Mouse (Mus musculus) kidney, embryonic 16.5 days (tissue): Measurements from ENCODE around the gene Gtf3c5. TPM values are rescaled to one million over a fixed set of nuclear protein-coding genes. Genes with fewer than 3 reads are reported as not detected.

ENCODE experiments used
- ATAC-seq: fragments of 200-750 bp; cut with Nextera tagmentation; 2 replicates; pipeline ENCODE4 v1.8.0; 2017; ENCODE audit warnings: moderate TSS enrichment; ENCODE audit not compliant: low FRiP score, low TSS enrichment
- H3K27ac ChIP-seq: fragments of 300-500 bp; sonication (generic); 2 replicates; pipeline ENCODE4 v1.5.1; 2014; ENCODE audit warnings: low read length
- H3K27me3 ChIP-seq: fragments of 300-500 bp; sonication (generic); 2 replicates; pipeline ENCODE4 v1.6.1; 2014; ENCODE audit warnings: low read length, control low read depth, mixed read lengths; ENCODE audit not compliant: insufficient read depth
- H3K36me3 ChIP-seq: fragments of 300-500 bp; sonication (generic); 2 replicates; pipeline ENCODE4 v1.6.1; 2014; ENCODE audit warnings: low read length, control low read depth, mixed read lengths; ENCODE audit not compliant: insufficient read depth
- H3K4me1 ChIP-seq: fragments of 300-500 bp; sonication (generic); 2 replicates; pipeline ENCODE4 v1.6.1; 2014; ENCODE audit warnings: low read length, control low read depth, mixed read lengths; ENCODE audit not compliant: insufficient read depth
- H3K4me2 ChIP-seq: fragments of 300-500 bp; sonication (generic); replicated peaks from 2 replicates; pipeline ENCODE4 v1.6.1; 2014; ENCODE audit warnings: low read depth, low read length
- H3K4me3 ChIP-seq: fragments of 300-500 bp; sonication (generic); 2 replicates; pipeline ENCODE4 v1.5.1; 2014; ENCODE audit warnings: mild to moderate bottlenecking, low read length
- H3K9ac ChIP-seq: fragments of 300-500 bp; sonication (generic); replicated peaks from 2 replicates; pipeline ENCODE4 v1.6.1; 2014; ENCODE audit warnings: low read length
- H3K9me3 ChIP-seq: fragments of 300-500 bp; sonication (generic); 2 replicates; pipeline ENCODE4 v1.6.1; 2016; ENCODE audit warnings: low read length, control low read depth
- WGBS: fragments of 180-500 bp; shearing (Covaris S2); extraction: QIAGEN DNeasy Blood & Tissue Kit; methylation state at CpG from one replicate; pipeline ENCODE4 v1.1.7; 2014; 5-methylcytosine and 5-hydroxymethylcytosine counted together
- polyA plus RNA-seq: library from polyadenylated mRNA; unstranded; fragments of >200 nt; fragmentation: Nextera tagmentation; extraction: Ambion mirVana; gene quantifications from 2 replicates; pipeline ENCODE4 v1.2.1, GENCODE M21; 2015

Gene Gtf3c5
- polyA plus RNA-seq, 1 experiment from 2014 or later: 48.5 TPM

DNA sequence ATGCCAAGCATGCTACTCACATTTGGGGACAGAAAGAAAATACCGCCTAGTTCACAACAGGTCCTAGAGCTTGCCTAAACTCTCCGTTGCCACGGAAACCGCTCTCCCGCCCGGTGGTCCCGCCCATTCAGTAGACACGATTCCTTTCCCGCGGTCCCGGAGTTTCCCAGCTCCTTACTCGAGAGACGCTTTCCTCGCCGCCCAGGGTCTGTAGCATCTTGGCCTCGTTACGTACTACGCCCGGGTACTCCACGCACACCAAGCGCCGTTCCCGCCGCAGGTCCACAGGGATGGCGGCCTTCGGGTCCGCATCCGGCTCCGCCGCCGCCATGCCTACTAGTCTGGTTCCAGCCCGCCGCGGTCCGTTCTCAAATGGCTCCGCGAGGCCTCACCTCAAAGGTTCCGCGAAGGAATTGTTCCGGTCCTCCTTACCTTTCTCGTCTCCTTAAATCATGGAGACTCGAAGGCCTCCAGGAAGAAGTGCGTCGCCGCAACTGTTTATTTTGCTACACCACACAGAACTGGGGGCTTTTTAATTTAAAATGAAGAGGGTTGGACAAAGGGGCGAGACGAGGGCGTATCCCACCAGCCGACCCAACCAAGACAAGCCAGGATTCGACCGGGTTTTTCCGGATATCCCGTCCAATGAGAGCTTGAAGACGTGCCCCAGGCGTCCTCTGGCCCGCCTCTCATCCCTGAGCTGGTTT, 751 bp downstream of the Gtf3c5 start:
- Histone ChIP-seq H3K4me3 (peak overlapping the region; percentile 84), H3K9me3 (no peaks in the 10 kb centered on the region), H3K9ac (peak overlapping the region; percentile 85), H3K4me2 (peak overlapping the region; percentile 77), H3K4me1 (peaks cover 12% of the 10 kb centered on the region), H3K27ac (peak overlapping the region; percentile 89), H3K27me3 (peaks cover 4% of the 10 kb centered on the region; the same call in 1 of the 2 replicates), H3K36me3 (peaks cover 15% of the 10 kb centered on the region)
- peak; percentile 90 for ATAC-seq
- under 1% methylated on average over 56 of the region's 56 CpGs for WGBS

DNA sequence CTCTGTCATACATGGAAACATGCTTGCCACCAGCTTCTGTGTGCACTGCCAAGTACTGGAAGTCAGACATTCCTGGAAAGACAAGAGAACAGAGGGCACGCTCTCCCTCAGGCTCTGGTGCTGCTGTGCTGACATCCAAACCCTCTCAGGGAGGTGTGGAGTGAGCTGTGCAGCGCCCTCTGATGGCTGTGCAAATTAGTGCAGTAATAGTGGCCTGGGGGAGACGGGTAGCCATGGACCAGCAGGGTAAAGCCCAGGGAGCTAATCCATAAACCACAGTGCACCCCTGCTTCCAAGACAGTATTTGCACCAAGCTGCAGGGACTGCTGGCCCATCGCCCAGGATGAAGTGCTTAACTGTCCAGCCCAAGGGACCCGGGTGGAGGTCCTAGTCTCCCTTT, 5.5 kb downstream of the Gtf3c5 start:
- ATAC-seq: no peak
- Histone ChIP-seq H3K27me3 (no peaks in the 10 kb centered on the region), H3K4me3 (no peak overlapping the region), H3K36me3 (peaks cover 54% of the 10 kb centered on the region), H3K4me1 (peaks cover 8% of the 10 kb centered on the region), H3K27ac (no peak overlapping the region), H3K9me3 (no peaks in the 10 kb centered on the region), H3K9ac (no peak overlapping the region), H3K4me2 (no peak overlapping the region)
- WGBS: 69% methylated on average over 5 of the region's 5 CpGs

DNA sequence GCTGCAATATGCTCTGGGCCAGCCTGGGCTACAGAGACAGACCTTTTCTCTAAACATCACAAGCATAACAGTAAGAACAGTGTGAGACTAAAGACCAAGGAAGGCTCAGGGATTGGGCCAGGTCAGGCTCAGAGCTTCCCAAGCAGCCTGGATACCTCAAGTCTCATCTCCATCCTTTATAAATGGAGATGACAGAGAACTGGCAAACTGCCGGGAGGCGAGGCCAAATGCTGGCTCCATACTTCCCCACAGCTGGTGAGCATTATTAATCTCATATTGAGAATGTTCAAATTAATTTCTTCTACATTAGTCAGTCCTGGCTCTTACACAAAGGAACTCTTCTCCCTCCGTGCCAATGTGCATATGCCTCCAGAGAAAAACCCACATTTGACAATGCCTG, 6.7 kb downstream of the Gtf3c5 start:
- Histone ChIP-seq H3K27ac (no peak overlapping the region), H3K4me1 (peaks cover 2% of the 10 kb centered on the region), H3K4me3 (no peak overlapping the region), H3K9me3 (no peaks in the 10 kb centered on the region), H3K9ac (no peak overlapping the region), H3K27me3 (no peaks in the 10 kb centered on the region), H3K4me2 (no peak overlapping the region), H3K36me3 (peaks cover 66% of the 10 kb centered on the region)
- ATAC-seq: no peak
- WGBS: 94% methylated on average over 3 of the region's 3 CpGs

DNA sequence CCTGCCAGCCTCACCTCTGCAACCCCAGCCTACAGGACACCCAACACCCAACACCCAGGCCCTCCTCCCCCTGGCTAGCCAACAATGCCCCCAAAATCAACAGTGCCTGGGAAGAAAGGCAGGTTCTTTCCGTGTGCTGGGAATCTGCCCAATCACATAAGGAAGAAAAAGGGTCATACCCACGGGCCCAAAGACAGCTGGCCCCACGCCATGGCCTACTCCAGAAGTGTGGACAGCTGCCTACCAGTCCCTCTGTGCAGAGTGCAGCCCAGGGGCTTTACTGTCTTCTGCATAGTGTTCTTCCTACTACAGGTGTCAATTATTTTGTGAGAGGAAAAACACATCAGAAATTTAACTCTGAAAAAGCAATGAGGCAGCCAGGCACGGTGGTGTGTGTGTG, 8.2 kb downstream of the Gtf3c5 start:
- ATAC-seq: no peak
- no peaks in the 10 kb centered on the region for H3K9me3 ChIP-seq
- no peak overlapping the region for H3K4me3 ChIP-seq
- no peaks in the 10 kb centered on the region for H3K4me1 ChIP-seq
- no peak overlapping the region for H3K9ac ChIP-seq
- no peak overlapping the region for H3K4me2 ChIP-seq
- H3K36me3 ChIP-seq: peaks cover 80% of the 10 kb centered on the region
- no peaks in the 10 kb centered on the region for H3K27me3 ChIP-seq
- 88% methylated on average over 4 of the region's 4 CpGs for WGBS
- H3K27ac ChIP-seq: no peak overlapping the region

DNA sequence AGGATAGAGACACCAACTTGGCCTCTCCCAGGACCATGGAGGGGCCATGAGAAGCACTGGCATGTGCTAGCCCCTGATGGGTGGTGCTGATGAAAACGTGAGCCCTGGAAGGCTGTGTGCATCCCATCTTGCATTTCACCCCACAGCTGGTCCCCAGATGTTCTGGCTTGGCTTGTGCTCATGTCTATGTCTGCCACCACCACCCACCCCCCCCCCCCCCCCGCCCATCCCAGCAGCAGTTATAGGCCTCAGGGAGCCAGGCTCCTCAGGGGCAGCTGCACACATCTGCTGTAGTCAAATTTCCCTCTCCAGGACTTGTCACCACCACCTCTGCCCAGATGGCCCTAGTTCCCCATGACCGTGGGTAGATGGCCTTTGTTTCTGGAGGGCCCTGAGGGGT, 13.6 kb downstream of the Gtf3c5 start:
- 82% methylated on average over 3 of the region's 3 CpGs for WGBS
- Histone ChIP-seq H3K36me3 (peaks cover 90% of the 10 kb centered on the region), H3K4me3 (no peak overlapping the region), H3K27ac (no peak overlapping the region), H3K27me3 (no peaks in the 10 kb centered on the region), H3K9me3 (no peaks in the 10 kb centered on the region), H3K9ac (no peak overlapping the region), H3K4me2 (no peak overlapping the region), H3K4me1 (no peaks in the 10 kb centered on the region)
- no peak for ATAC-seq

DNA sequence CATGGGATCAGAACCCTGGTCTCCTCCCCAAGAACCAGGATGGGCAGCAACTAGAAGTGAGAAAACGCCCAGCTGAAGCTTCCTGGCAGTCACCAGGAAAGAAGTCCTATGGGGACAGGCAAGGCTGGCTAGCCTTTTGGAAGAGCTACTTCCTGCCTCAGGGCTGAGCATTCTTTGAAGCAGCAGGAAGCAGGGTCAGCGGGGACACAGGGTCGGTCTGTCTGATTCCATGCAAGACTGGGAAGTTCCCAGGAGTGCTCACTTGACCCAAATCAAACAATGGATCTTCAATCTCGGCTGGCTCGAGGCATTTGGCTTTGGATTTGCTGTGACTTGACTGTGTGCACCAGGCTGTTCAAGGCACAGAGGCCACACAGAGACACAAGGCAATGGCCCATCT, 17.0 kb downstream of the Gtf3c5 start:
- Histone ChIP-seq H3K4me1 (no peaks in the 10 kb centered on the region), H3K4me2 (no peak overlapping the region), H3K36me3 (peaks cover 60% of the 10 kb centered on the region), H3K4me3 (no peak overlapping the region), H3K9me3 (no peaks in the 10 kb centered on the region), H3K27me3 (no peaks in the 10 kb centered on the region), H3K9ac (no peak overlapping the region), H3K27ac (no peak overlapping the region)
- 64% methylated on average over 5 of the region's 5 CpGs for WGBS
- no peak for ATAC-seq

DNA sequence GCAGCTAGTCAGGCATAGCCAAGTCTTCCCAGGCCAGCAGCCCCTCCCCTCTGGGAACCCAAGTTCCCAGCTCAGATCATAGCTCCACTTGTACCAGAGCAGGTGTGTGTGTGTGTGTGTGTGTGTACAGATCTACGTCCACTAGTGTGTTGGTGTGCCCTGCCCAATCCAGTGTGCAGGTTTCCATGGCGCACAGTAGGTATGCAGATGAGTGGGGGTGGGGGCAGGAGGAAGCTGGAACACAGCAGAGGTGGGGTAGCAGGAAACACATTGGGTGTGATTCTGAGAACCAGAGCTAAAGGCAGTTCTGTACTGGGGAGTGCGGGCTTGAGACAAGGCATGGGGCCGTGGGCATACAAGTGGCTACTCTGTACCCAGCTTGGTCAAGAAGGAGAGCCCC, 19.2 kb downstream of the Gtf3c5 start:
- H3K4me3 ChIP-seq: no peak overlapping the region
- H3K27me3 ChIP-seq: no peaks in the 10 kb centered on the region
- H3K4me1 ChIP-seq: no peaks in the 10 kb centered on the region
- H3K9ac ChIP-seq: no peak overlapping the region
- H3K27ac ChIP-seq: no peak overlapping the region
- no peak overlapping the region for H3K4me2 ChIP-seq
- H3K9me3 ChIP-seq: no peaks in the 10 kb centered on the region
- peaks cover 41% of the 10 kb centered on the region for H3K36me3 ChIP-seq
- 91% methylated on average over 4 of the region's 4 CpGs for WGBS
- no peak for ATAC-seq

DNA sequence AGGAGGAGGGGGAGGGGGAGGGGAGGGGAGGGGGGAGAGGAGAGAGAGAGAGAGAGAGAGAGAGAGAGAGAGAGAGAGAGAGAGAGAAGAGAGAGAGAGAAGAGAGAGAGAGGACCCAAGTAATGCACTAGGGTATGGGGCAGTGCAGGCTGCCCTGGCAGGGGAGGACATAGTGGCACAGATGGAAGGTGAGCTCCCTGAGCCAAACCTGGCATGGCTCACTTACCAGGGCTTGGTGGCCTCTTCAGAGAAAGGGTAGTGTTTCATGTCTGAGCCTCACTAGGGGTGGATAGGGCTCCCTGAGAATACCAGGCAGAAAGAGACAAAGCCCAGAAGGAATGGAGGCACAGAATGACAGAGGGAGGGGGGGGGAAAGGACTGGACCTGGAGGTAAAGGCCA, 19.7 kb downstream of the Gtf3c5 start:
- H3K4me1 ChIP-seq: no peaks in the 10 kb centered on the region
- H3K9ac ChIP-seq: no peak overlapping the region
- no peaks in the 10 kb centered on the region for H3K9me3 ChIP-seq
- H3K27ac ChIP-seq: no peak overlapping the region
- no peak overlapping the region for H3K4me2 ChIP-seq
- no peaks in the 10 kb centered on the region for H3K27me3 ChIP-seq
- peaks cover 36% of the 10 kb centered on the region for H3K36me3 ChIP-seq
- ATAC-seq: no peak
- no peak overlapping the region for H3K4me3 ChIP-seq

DNA sequence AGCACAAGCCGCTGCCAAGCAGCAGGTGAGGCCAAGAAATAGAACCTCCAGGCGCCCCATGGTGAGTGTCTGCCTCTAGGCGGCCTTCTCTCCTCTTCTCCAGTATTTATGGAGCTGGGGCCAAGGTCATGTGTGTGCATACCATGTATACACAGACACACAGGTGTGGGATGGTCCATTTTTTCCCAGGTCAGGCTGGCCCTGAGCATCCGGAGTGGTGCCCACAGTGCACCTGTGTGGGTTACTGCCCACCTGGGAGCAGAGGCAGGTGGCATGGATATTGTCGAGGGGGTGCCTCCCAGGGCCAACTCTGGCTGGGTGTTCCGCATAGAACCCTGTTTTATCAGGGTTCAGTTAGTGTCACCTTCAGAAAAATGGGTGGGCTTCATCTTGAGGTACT, 20.2 kb downstream of the Gtf3c5 start, which contains the start of gene Cel:
Cel (minus strand) TSS at position 101 of the 400 bp plus-strand sequence.
- Histone ChIP-seq H3K27ac (no peak within 1 kb of the TSS), H3K4me3 (no peak within 1 kb of the TSS), H3K27me3 (no peaks in the 10 kb centered on the region), H3K4me2 (no peak within 1 kb of the TSS), H3K9me3 (no peaks in the 10 kb centered on the region), H3K36me3 (peaks cover 30% of the 10 kb centered on the region), H3K4me1 (no peaks in the 10 kb centered on the region), H3K9ac (no peak within 1 kb of the TSS)
- ATAC-seq: no peak
- WGBS: 66% methylated on average over 6 of the region's 6 CpGs

DNA sequence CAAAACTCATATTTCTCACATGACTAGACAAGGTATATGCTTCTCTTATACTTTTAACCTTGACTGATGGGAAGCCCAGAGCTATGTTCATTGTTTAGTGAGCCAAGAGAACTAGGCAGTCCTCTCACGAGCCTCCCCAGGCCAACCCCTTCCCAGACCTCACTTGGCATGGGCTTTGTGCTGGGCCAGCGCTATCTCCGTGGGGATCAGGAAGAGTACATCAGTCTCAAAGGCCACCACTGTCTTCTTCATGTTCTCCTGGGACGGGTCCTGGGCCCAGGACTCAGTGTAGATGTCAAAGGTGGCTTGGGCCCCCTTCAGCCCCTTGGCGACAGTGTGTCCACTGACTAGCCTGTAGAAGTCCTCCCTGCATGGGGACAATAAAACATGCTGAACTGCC, 26.1 kb downstream of the Gtf3c5 start:
- ATAC-seq: no peak
- Histone ChIP-seq H3K4me1 (no peaks in the 10 kb centered on the region), H3K27me3 (no peaks in the 10 kb centered on the region), H3K27ac (no peak overlapping the region), H3K36me3 (peaks cover 2% of the 10 kb centered on the region; the same call in 1 of the 2 replicates), H3K4me3 (no peak overlapping the region), H3K9ac (no peak overlapping the region), H3K9me3 (no peaks in the 10 kb centered on the region), H3K4me2 (no peak overlapping the region)
- 82% methylated on average over 5 of the region's 5 CpGs for WGBS
